Mouse (Mus musculus): Measurements from ENCODE around the gene Igsf23.

- TF ChIP-seq EP300 (IDR thresholded peaks at IDR 0.05; ENCODE audit: insufficient read depth, low read depth, low read length) (no peak), POLR2A (IDR thresholded peaks at IDR 0.05; ENCODE audit: insufficient read depth, low read length) (no peak)
Observed at GRCm38 (mm10) chr7:19964985-19965579, 14.5 kb upstream of the Igsf23 start, which contains the start of gene Ceacam20.
